Mouse (Mus musculus): ENCODE measurements around the gene Bloc1s3. TPM values are rescaled to one million over a fixed set of nuclear protein-coding genes. Genes with fewer than 3 reads are reported as not detected.

Gene Bloc1s3
- total RNA-seq, 2 experiments from 2014 or later: 6.8 to 7.2 TPM

GRCm38 (mm10) chr7:19491731-19492130 is 16.4 kb downstream of the Bloc1s3 start:
- DNase-seq (ENCODE audit: low spot score in 2 of 2): no peak
- intact Hi-C loops (cut with DNase I): no loop called here

DNA sequence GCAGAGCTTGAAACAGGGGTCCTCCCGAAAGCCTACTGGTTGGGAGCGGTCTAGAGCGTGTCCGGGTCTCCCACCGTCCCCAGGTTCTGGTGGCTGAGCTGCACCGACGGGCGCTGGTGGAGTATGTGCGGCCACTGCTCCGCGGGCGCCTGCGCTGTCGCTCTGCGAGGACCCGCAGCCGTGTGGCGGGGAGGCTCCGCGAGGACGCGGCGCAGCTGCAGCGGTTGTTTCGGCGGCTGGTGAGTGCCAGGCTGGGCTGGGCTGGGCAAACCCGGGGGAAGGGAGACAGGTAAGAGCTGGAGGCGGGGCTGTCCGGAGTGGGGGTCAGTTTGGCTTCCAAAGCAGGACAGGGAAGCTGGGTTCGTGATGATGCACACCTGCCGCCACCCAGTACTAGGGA is 18.6 kb downstream of the Bloc1s3 start:
- no peak for DNase-seq (ENCODE audit: low spot score in 2 of 2)
- intact Hi-C loops (cut with DNase I): no loop called here

DNA sequence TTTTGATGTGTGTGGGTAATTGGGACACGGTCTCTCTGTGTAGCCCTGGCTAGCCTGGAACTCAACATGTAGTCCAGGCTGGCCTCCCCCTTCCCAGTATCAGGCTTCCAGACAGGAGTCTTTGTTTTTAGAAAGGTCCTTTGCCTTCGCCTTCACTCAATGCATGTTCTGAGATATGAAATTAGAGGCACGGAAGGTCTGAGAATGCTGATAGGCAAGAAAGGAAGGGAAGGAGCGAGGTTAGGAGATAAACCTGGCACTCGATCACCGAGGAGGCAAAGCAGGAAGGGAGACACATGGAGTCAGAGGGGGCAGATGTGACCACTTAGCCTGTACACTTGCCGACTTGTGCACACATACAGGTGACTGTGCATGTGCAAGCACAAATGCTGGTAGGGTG is 21.6 kb downstream of the Bloc1s3 start:
- no peak for DNase-seq (ENCODE audit: low spot score in 2 of 2)
- intact Hi-C loops (cut with DNase I): no loop called here

- intact Hi-C loops (cut with DNase I): no loop called here
- DNase-seq (ENCODE audit: low spot score in 2 of 2): no peak
These were observed 22.7 kb downstream of the Bloc1s3 start for GRCm38 (mm10) chr7:19485488-19485887.

- intact Hi-C loops (cut with DNase I): no loop called here
These were observed 24.9 kb downstream of the Bloc1s3 start for GRCm38 (mm10) chr7:19483281-19483680.

DNA sequence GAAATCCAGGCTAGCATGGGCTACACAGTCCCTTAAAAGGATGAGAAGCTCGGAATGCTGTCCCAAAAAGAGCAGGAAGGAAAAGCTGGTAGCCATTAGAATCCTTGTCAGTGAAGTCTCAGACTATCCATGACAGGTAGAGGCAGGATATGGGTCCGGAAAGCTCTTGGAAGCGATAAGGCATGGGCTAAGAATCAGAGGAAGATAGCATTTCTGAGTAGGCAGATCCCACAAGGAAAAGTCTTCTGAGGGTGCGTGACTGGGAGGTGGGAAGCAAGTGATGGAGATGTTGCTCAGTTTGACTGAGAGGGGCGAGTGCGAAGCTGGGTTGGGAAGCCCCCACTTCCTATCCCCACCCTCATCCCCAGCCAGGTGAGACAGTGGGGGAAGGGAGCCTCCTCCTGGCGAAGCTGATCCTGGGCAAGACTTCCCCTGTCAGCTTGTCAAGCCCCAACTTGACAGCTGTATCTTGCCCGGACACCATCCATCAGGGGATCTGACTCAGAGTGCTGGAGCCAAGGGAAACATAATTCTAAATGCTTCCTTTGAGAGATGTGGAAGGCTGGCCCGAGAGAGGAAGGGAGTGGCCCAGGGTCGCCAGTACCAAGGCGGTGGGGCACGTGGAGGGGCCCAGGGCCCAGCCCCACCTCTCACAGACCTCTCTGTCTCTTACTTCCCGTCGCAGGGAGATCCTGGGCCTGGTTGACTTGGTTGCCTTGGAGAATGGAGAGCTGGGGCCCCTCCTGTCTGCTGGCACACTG is 30.4 kb downstream of the Bloc1s3 start:
- no peak for DNase-seq (ENCODE audit: low spot score in 2 of 2)
- intact Hi-C loops (cut with DNase I): no loop called here

More at GRCm38 (mm10) chr7:19483281-19483680, 24.9 kb downstream of the Bloc1s3 start:
- no peak for DNase-seq (ENCODE audit: low spot score in 2 of 2)

DNA sequence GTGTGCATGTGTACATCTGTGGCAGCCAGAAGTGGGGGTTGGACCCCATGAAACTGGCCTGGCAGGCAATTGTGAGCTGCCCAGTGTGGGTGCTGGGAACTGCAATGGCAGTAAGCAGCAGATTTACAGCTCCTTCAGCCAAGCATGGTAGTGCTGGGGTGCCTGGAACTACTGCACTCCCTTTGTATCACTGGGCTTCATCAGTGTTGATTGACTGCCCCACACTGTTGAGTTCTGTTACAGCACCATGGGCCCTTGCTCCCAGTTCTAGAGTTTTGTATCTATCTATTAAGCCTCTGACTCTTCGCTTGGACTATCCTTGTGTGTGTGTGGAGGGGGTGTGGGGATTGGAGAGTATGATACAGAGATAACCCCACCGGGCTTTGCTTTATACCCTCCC is 31.1 kb downstream of the Bloc1s3 start:
- no peak for DNase-seq (ENCODE audit: low spot score in 2 of 2)
- intact Hi-C loops (cut with DNase I): no loop called here

DNA sequence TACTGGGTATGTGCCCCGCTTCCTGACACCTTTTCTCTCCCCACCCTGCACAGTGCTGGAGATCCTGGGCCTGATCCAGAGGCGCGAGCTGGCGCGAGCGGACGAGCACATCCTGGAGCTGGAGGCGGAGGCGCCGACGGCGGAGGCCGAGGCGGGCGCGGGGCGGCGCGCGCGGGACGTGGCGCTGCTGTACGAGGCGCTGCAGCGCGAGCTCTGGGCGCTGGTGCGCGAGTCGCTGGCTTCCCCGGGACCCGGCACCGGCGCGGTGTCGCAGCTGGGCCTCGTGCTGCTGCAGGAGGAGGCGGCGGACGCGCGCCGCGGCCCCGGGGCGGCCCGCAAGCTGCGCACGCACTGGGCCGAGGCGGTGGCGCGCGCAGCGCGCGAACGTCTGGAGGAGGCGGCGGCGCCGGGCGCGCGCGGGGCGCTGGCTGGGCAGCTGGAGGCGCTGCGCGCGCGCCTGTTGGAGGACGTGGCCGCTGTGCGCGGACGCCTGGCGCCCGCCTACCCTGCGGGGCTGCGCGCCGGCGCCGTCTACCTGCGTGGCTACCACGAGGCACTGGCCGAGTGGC is 34.2 kb downstream of the Bloc1s3 start:
- DNase-seq (ENCODE audit: low spot score in 2 of 2): peak; percentile 81 to 88
- intact Hi-C loops (cut with DNase I): no loop called here

DNA sequence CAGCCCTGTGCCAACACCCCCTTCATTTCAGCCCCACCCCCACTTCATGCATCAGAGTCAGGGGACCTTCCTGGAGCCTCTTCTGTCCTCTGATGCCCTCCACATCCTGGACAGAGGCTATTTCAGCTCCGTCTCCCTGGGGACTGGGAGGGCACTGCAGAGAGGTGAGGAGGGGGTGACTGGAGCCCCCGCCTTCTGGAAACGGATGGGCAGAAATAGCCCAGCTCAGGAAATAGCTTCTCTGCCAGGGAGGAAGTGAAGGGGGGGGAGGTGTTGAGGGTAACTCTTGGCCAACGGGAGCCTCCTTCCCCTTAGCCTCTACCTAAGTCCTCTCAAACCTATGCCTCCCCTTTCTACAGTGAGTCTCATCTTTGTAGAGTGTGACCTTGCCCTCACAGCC is 35.8 kb downstream of the Bloc1s3 start:
- no peak for DNase-seq (ENCODE audit: low spot score in 2 of 2)
- intact Hi-C loops (cut with DNase I): no loop called here

DNA sequence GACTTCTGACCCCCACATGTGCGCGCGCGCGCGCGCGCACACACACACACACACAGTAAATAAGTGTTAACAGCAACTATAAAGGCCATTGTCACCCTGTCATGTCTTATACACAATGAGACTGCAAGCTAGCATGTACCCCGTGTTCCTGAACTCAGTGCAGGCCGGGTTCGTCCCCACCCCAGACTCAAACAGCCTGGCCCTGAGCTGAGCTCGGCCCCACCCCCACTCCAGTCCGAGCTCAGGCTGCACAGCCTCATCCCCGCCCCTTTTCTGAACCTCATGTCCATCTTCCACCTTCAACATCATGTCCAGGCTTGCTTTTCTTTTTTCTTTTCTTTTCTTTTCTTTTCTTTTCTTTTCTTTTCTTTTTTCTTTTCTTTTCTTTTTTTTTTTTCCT is 37.9 kb downstream of the Bloc1s3 start:
- no peak for DNase-seq (ENCODE audit: low spot score in 2 of 2)
- intact Hi-C loops (cut with DNase I): no loop called here

DNA sequence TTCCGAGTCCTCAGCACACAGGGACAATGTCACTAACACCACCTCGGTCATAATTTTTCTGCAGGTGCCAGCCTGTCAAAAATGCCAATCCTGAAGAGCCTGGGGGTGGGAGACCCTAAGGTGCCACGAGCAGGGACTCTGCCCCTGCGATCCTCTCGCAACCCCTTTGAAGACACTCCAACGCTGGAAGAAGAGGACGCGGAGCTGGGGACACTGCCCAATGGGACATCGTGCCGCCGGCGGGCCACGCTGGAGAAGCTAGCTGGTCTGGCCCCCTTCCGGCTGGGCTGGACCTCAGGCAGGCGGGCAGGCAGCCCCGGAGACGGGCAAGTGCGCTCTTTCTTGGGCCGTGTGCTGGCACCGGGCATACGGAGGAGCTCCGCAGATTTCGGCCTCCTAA is 38.8 kb downstream of the Bloc1s3 start:
- DNase-seq (ENCODE audit: low spot score in 2 of 2): no peak
- intact Hi-C loops (cut with DNase I): no loop called here

- DNase-seq (ENCODE audit: low spot score in 2 of 2): no peak
- intact Hi-C loops (cut with DNase I): no loop called here
These were observed 39.9 kb downstream of the Bloc1s3 start for GRCm38 (mm10) chr7:19468279-19468678.

DNA sequence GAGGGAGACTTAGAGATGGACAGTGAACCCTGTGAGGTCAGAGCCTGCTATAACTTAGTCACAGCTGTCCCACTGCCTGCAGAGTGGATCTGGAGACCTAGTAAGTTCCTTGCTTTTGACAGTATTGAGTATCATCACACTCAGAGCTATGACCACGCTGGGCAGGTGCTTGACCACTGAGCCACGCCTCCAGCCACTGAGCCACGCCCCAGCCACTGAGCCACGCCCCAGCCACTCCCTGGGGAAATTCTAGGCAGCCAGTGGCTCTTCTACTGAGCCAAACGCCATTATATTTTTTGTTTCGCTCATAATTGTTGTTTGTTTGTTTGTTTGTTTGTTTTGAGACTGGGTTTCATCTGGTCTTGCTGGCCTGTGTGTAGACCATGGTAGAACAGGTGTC is 40.5 kb downstream of the Bloc1s3 start:
- intact Hi-C loops (cut with DNase I): no loop called here
- no peak for DNase-seq (ENCODE audit: low spot score in 2 of 2)

- intact Hi-C loops (cut with DNase I): no loop called here
- DNase-seq (ENCODE audit: low spot score in 2 of 2): no peak
These were observed 41.5 kb downstream of the Bloc1s3 start for GRCm38 (mm10) chr7:19466602-19467145.

GRCm38 (mm10) chr7:19464367-19465307 is 43.5 kb downstream of the Bloc1s3 start:
- intact Hi-C loops (cut with DNase I): no loop called here
- no peak for DNase-seq (ENCODE audit: low spot score in 2 of 2)

DNA sequence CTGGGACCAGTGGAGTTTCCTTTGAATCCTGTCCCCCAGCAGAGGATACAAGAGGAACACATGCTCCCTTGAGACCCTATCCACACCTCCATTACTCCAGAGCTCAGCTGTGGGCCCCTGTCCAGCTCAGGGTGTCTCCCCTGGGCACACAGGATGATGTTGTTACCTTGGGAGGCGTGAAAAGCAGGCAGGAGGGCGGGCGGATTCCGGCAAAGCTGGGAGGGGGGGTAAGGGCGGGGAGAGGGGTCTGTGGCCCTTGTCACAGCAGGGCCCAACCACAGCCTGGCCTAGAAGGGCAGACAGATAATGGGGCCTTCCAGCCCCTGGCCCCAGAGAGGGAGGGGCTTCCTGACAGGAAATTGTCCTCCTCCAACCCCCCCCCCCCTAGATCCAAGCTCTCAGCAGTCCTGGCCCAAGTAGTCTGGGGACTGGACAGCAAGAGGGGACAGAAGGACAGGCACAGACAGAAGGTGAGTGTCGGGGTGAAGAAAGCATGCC is 45.2 kb downstream of the Bloc1s3 start, which contains the start of gene Exoc3l2:
Gene Exoc3l2 (plus strand): TSS at position 448 of the 498 bp plus-strand sequence.
- no peak for DNase-seq (ENCODE audit: low spot score in 2 of 2)
- intact Hi-C loops (cut with DNase I): no loop called here

GRCm38 (mm10) chr7:19462443-19462842 is 45.7 kb downstream of the Bloc1s3 start:
- DNase-seq (ENCODE audit: low spot score in 2 of 2): no peak
- intact Hi-C loops (cut with DNase I): no loop called here

GRCm38 (mm10) chr7:19461488-19461887 is 46.7 kb downstream of the Bloc1s3 start:
- DNase-seq (ENCODE audit: low spot score in 2 of 2): peak; percentile 52 to 70
- intact Hi-C loops (cut with DNase I): no loop called here

GRCm38 (mm10) chr7:19460500-19460899 is 47.7 kb downstream of the Bloc1s3 start:
- intact Hi-C loops (cut with DNase I): no loop called here
- no peak for DNase-seq (ENCODE audit: low spot score in 2 of 2)

All from left cerebral cortex, postnatal 36 days (tissue).